Comparison of ENCODE assay signal across 23 mouse cellular contexts in genomic region chr17:61495261-61495660, GRCm38 (mm10).
A peak's percentile ranks its signal among the peaks of the same experiment; 100 is the strongest.
DNase-seq lines count a peak whose midpoint lies in the region; TF ChIP-seq lines count a peak whose summit lies in the region.
"Had no signal": no experiment of that assay in that cellular context is flagged by ENCODE, and none has a peak within 500 bp of the region (broad histone marks: within the 10 kb centered on the region; RNA-seq: fewer than 3 reads in every experiment).

No protein-coding gene starts in this region.

- no peaks in the 10 kb centered on the region for H3K79me2 ChIP-seq in myocyte (ENCODE audit: control insufficient read depth, insufficient read depth)

- H3K4me2 ChIP-seq in myocyte (ENCODE audit: low read depth), result peak overlapping the region; percentile 48
- H3K4me2 ChIP-seq: embryonic facial prominence, embryonic 13.5 days; embryonic facial prominence, embryonic 15.5 days; forebrain, embryonic 12.5 days had no signal

- no peaks in the 10 kb centered on the region for H3K27me3 ChIP-seq in myocyte (ENCODE audit: control insufficient read depth, insufficient read depth, insufficient read length)
- H3K27me3 ChIP-seq: CH12.LX; embryonic facial prominence, embryonic 13.5 days; embryonic facial prominence, embryonic 15.5 days; forebrain, embryonic 12.5 days; Patski had no signal

- TF ChIP-seq POLR2A in myocyte (IDR thresholded peaks at IDR 0.05; ENCODE audit: insufficient read length, low read depth), result no peak

- DNase-seq in 416B (ENCODE audit: low read depth), result peak; percentile 17
- DNase-seq in adipocyte (ENCODE audit: low spot score), result peak; percentile 14
- DNase-seq in spleen, adult 18-20 months, result no peak
- no peak for DNase-seq in spleen, postnatal 14 days (ENCODE audit: low spot score in 2 of 2)
- no peak for DNase-seq in cerebellum, adult 8-10 months
- DNase-seq: adrenal gland, adult 2 months; adrenal gland, postnatal 10 days; adrenal gland, postnatal 25 days; cerebellum, adult 11-12 months; cerebellum, adult 2 months; cerebellum, adult 9-11 months; cerebellum, postnatal 14 days; cerebellum, postnatal 36 days; embryo, embryonic 11 days had no signal

- H3K36me3 ChIP-seq in myocyte (ENCODE audit: control insufficient read depth, insufficient read depth), result no peaks in the 10 kb centered on the region
- H3K36me3 ChIP-seq: embryonic facial prominence, embryonic 13.5 days; embryonic facial prominence, embryonic 15.5 days; forebrain, embryonic 10.5 days; forebrain, embryonic 12.5 days; G1E had no signal

- H3K4me3 ChIP-seq in myocyte, result no peak overlapping the region
- H3K4me3 ChIP-seq: embryonic facial prominence, embryonic 13.5 days; embryonic facial prominence, embryonic 15.5 days; erythroblast, embryonic 14.5 days; forebrain, embryonic 10.5 days; forebrain, embryonic 12.5 days had no signal

- no peak overlapping the region for H3ac ChIP-seq in myocyte (ENCODE audit: control insufficient read depth, insufficient read length)

TF ChIP-seq in myocyte, 11 proteins besides CTCF, POLR2A, EP300 and RAD21:
- TF ChIP-seq CEBPB (IDR thresholded peaks at IDR 0.05; ENCODE audit: insufficient read depth, poor library complexity, severe bottlenecking), result peak; percentile 74
- no peak for TF ChIP-seq MYOG (IDR thresholded peaks at IDR 0.05; ENCODE audit: control insufficient read depth in 1 of 3, insufficient read depth in 1 of 3, insufficient read length in 2 of 3, low read depth in 2 of 3)
- TF ChIP-seq TCF3 (IDR thresholded peaks at IDR 0.05; ENCODE audit: insufficient read length, low read depth), result no peak
- no peak for TF ChIP-seq POLR2AphosphoS2 (IDR thresholded peaks at IDR 0.05; ENCODE audit: insufficient read length, low read depth)

Comparison
In these comparisons a context has a peak if more than half of its experiments do, and no peak if none do; other contexts are left out.
1. DNase-seq: peak in 416B (single experiment) and adipocyte (single experiment); none in spleen, adult 18-20 months (0 of 2), spleen, postnatal 14 days (0 of 2) and cerebellum, adult 8-10 months (single experiment).